ENCODE assay signal across 8 mouse cellular contexts in genomic region chr6:128845319-128845979, GRCm38 (mm10). TPM values are rescaled to one million over a fixed set of nuclear protein-coding genes. Genes with fewer than 3 reads are reported as not detected.
DNase-seq lines count a peak whose midpoint lies in the region; ATAC-seq and TF ChIP-seq lines count a peak whose summit lies in the region.

No protein-coding gene starts in this region.

- no peaks in the 10 kb centered on the region; the same call in 1 of the 2 replicates for H3K79me2 ChIP-seq in MEL (ENCODE audit: control insufficient read depth, insufficient read depth, low read length, poor library complexity)

- peaks cover 0 to 15% of the 10 kb centered on the region in 2 experiments; a peak in 2 of 4 replicates for H3K36me3 ChIP-seq in MEL (ENCODE audit: control insufficient read depth in 1 of 2, insufficient read depth in 2 of 2, low read length in 2 of 2)
- H3K36me3 ChIP-seq in forebrain, embryonic 14.5 days (ENCODE audit: control insufficient read depth, insufficient read depth, low read length): no peaks in the 10 kb centered on the region
- no peaks in the 10 kb centered on the region for H3K36me3 ChIP-seq in lung, postnatal 0 days (ENCODE audit: insufficient read depth, low read length)

- peak overlapping the region; percentile 56 for H3K9ac ChIP-seq in MEL (ENCODE audit: control insufficient read depth, low read depth, low read length, poor library complexity, severe bottlenecking)
- H3K9ac ChIP-seq in forebrain, embryonic 14.5 days (ENCODE audit: low read length): no peak overlapping the region
- H3K9ac ChIP-seq in lung, postnatal 0 days (replicated peaks; ENCODE audit: low read depth): no peak overlapping the region

- peaks cover 4 to 20% of the 10 kb centered on the region in 2 experiments; a peak in 3 of 4 replicates for H3K4me1 ChIP-seq in MEL (ENCODE audit: control insufficient read depth in 1 of 2, insufficient read depth in 2 of 2, low read length in 2 of 2)
- H3K4me1 ChIP-seq in forebrain, embryonic 14.5 days (ENCODE audit: control insufficient read depth, insufficient read depth, low read length): peaks cover 6% of the 10 kb centered on the region
- peaks cover 11% of the 10 kb centered on the region; the same call in 1 of the 2 replicates for H3K4me1 ChIP-seq in lung, postnatal 0 days (ENCODE audit: insufficient read depth, low read depth, low read length)

- TF ChIP-seq POLR2A in MEL (IDR thresholded peaks at IDR 0.05; ENCODE audit: control insufficient read depth in 1 of 2, insufficient read depth in 1 of 2, low read depth in 1 of 2, low read length in 2 of 2, poor library complexity in 1 of 2): peak in 1 of 2 experiments; percentile 47; a peak in 1 of 4 replicates

- H3K4me3 ChIP-seq in MEL (ENCODE audit: control insufficient read depth in 1 of 2, insufficient read depth in 1 of 2, low read depth in 2 of 2, low read length in 2 of 2): peak overlapping the region; percentile 51 to 83
- no peak overlapping the region for H3K4me3 ChIP-seq in forebrain, embryonic 14.5 days (ENCODE audit: low read depth, low read length)
- no peak overlapping the region for H3K4me3 ChIP-seq in lung, postnatal 0 days (ENCODE audit: low read depth, low read length)

- no peaks in the 10 kb centered on the region for H3K27me3 ChIP-seq in MEL (ENCODE audit: control insufficient read depth in 1 of 2, insufficient read depth in 2 of 2, low read length in 2 of 2)
- no peaks in the 10 kb centered on the region for H3K27me3 ChIP-seq in forebrain, embryonic 14.5 days (replicated peaks; ENCODE audit: control insufficient read depth, insufficient read depth, low read length)
- no peaks in the 10 kb centered on the region for H3K27me3 ChIP-seq in lung, postnatal 0 days (replicated peaks; ENCODE audit: insufficient read depth, low read length)

- H3K27ac ChIP-seq in MEL (ENCODE audit: control insufficient read depth, low read depth, low read length): peak overlapping the region; percentile 80
- H3K27ac ChIP-seq in forebrain, embryonic 14.5 days (ENCODE audit: low read depth, low read length): no peak overlapping the region
- H3K27ac ChIP-seq in lung, postnatal 0 days (ENCODE audit: low read length): peak overlapping the region; percentile 43

- peak; percentile 46 to 80; a peak in 3 of 4 replicates for TF ChIP-seq EP300 in MEL (IDR thresholded peaks at IDR 0.05; ENCODE audit: low read depth in 1 of 2, low read length in 2 of 2)
- no peak for TF ChIP-seq EP300 in lung, postnatal 0 days (IDR thresholded peaks at IDR 0.05)

- H3K9me3 ChIP-seq in MEL (replicated peaks; ENCODE audit: insufficient read depth, low read length): no peaks in the 10 kb centered on the region
- H3K9me3 ChIP-seq in forebrain, embryonic 14.5 days (replicated peaks; ENCODE audit: control insufficient read depth, low read length): no peaks in the 10 kb centered on the region
- H3K9me3 ChIP-seq in lung, postnatal 0 days (ENCODE audit: low read length): no peaks in the 10 kb centered on the region

- 23% methylated on average over 7 of the region's 7 CpGs for WGBS in forebrain, embryonic 14.5 days
- 44% methylated on average over 7 of the region's 7 CpGs for WGBS in lung, postnatal 0 days

- ATAC-seq in forebrain, embryonic 14.5 days: no peak
- ATAC-seq in lung, postnatal 0 days: peak; percentile 18

- peak; percentile 94 for DNase-seq in MEL (ENCODE audit: low read depth, low spot score)
- peak; percentile 63 for DNase-seq in c-Kit-negative CD71-positive TER-119-positive erythroid progenitor cells, embryonic 14.5 days (ENCODE audit: low read depth, low spot score)
- DNase-seq in forebrain, embryonic 14.5 days (ENCODE audit: low spot score): peak; percentile 88
- peak; percentile 96 for DNase-seq in heart, postnatal 4 days
- DNase-seq in layer of hippocampus, adult 9-11 months: peak; percentile 90
- DNase-seq in lung, postnatal 0 days (ENCODE audit: low spot score): peak; percentile 92
- DNase-seq in ovary, postnatal 36 days (ENCODE audit: low spot score): peak; percentile 81
- peak; percentile 84 to 86 for DNase-seq in thymus, postnatal 36 days

- H3K4me2 ChIP-seq in forebrain, embryonic 14.5 days (ENCODE audit: low read length): no peak overlapping the region
- H3K4me2 ChIP-seq in lung, postnatal 0 days (replicated peaks; ENCODE audit: low read depth, low read length): no peak overlapping the region

- TF ChIP-seq CTCF in MEL (IDR thresholded peaks at IDR 0.05 in 2 of 3, conservative IDR thresholded peaks at IDR 0.05 in 1 of 3; ENCODE audit: control insufficient read depth in 1 of 3, insufficient read depth in 1 of 3, low read depth in 2 of 3, low read length in 3 of 3, poor library complexity in 1 of 3, severe bottlenecking in 1 of 3): peak; percentile 94 to 100 (median 95)
- peak; percentile 100 for TF ChIP-seq CTCF in lung, postnatal 0 days (IDR thresholded peaks at IDR 0.05)

- TF ChIP-seq RAD21 in MEL (IDR thresholded peaks at IDR 0.05; ENCODE audit: low read depth, low read length): peak; percentile 26

TF ChIP-seq in MEL, 35 proteins besides CTCF, POLR2A, EP300 and RAD21 (continues in another document):
- TF ChIP-seq CHD1 (IDR thresholded peaks at IDR 0.05; ENCODE audit: low read depth, low read length): 0 out of 2 replicates have a peak, but pooled peaks have one; percentile 59
- TF ChIP-seq HCFC1 (IDR thresholded peaks at IDR 0.05; ENCODE audit: low read depth, low read length): 0 out of 2 replicates have a peak, but pooled peaks have one; percentile 48
- TF ChIP-seq MEF2A (IDR thresholded peaks at IDR 0.05; ENCODE audit: extremely low read depth, insufficient replicate concordance, low read depth, low read length, poor library complexity, severe bottlenecking): no peak
- TF ChIP-seq BHLHE40 (IDR thresholded peaks at IDR 0.05; ENCODE audit: borderline replicate concordance, low read depth, low read length): 0 out of 2 replicates have a peak, but pooled peaks have one; percentile 45
- TF ChIP-seq ZKSCAN1 (IDR thresholded peaks at IDR 0.05; ENCODE audit: low read depth, low read length): no peak
- TF ChIP-seq TCF12 (IDR thresholded peaks at IDR 0.05; ENCODE audit: low read depth, low read length): peak; percentile 73
- TF ChIP-seq SIN3A (IDR thresholded peaks at IDR 0.05; ENCODE audit: low read length): peak; percentile 82
- no peak for TF ChIP-seq USF2 (IDR thresholded peaks at IDR 0.05; ENCODE audit: borderline replicate concordance in 1 of 2, insufficient read depth in 1 of 2, low read depth in 1 of 2, low read length in 2 of 2)
- TF ChIP-seq TAL1 (IDR thresholded peaks at IDR 0.05; ENCODE audit: low read length): peak; percentile 79
- no peak for TF ChIP-seq JUND (IDR thresholded peaks at IDR 0.05; ENCODE audit: low read depth, low read length)
- peak; percentile 59; the same call in 1 of the 2 replicates for TF ChIP-seq MAX (IDR thresholded peaks at IDR 0.05; ENCODE audit: low read length)
- TF ChIP-seq E2F4 (IDR thresholded peaks at IDR 0.05; ENCODE audit: borderline replicate concordance, low read depth, low read length): no peak
- peak; percentile 43; the same call in 1 of the 2 replicates for TF ChIP-seq ZMIZ1 (IDR thresholded peaks at IDR 0.05; ENCODE audit: low read depth, low read length)
- no peak for TF ChIP-seq ZNF384 (IDR thresholded peaks at IDR 0.05; ENCODE audit: low read depth, low read length)
- 0 out of 2 replicates have a peak, but pooled peaks have one; percentile 32 for TF ChIP-seq GABPA (IDR thresholded peaks at IDR 0.05; ENCODE audit: low read depth, low read length)
- TF ChIP-seq ZC3H11A (IDR thresholded peaks at IDR 0.05; ENCODE audit: low read depth, low read length): peak; percentile 43; the same call in 1 of the 2 replicates
- peak; percentile 77 for TF ChIP-seq MXI1 (IDR thresholded peaks at IDR 0.05; ENCODE audit: low read depth, low read length)
- peak; percentile 60 for TF ChIP-seq ELF1 (IDR thresholded peaks at IDR 0.05; ENCODE audit: low read depth, low read length)
- TF ChIP-seq RCOR1 (IDR thresholded peaks at IDR 0.05; ENCODE audit: low read depth, low read length): peak; percentile 28

RNA-seq across cellular contexts. Expression of gene Klrb1b, which starts 19.3 kb away (rescaled TPM):
- total RNA-seq in MEL (2012; rRNA removed): not detected in 2 replicates
- polyA plus RNA-seq in MEL (2012; ENCODE audit: insufficient read depth in 1 of 2, insufficient read length in 2 of 2, low read depth in 1 of 2, low replicate concordance in 2 of 2, missing spikeins in 1 of 2): not detected
- polyA plus RNA-seq in forebrain, embryonic 14.5 days (2014; fragmentation: Nextera tagmentation; extraction: Ambion mirVana): not detected in 2 replicates
- not detected for total RNA-seq in heart, postnatal 4 days (2021)
- 0.26 and 0.35 TPM in 2 replicates for polyA plus RNA-seq in lung, postnatal 0 days (2015; fragmentation: Nextera tagmentation; extraction: Ambion mirVana)

RNA-seq across cellular contexts. Expression of gene Gm44511, which starts 19.3 kb away (rescaled TPM):
- not detected in 2 replicates for total RNA-seq in MEL (2012; rRNA removed)
- polyA plus RNA-seq in MEL (2012; ENCODE audit: insufficient read depth in 1 of 2, insufficient read length in 2 of 2, low read depth in 1 of 2, low replicate concordance in 2 of 2, missing spikeins in 1 of 2): not detected
- not detected in 2 replicates for polyA plus RNA-seq in forebrain, embryonic 14.5 days (2014; fragmentation: Nextera tagmentation; extraction: Ambion mirVana)
- not detected for total RNA-seq in heart, postnatal 4 days (2021)
- polyA plus RNA-seq in lung, postnatal 0 days (2015; fragmentation: Nextera tagmentation; extraction: Ambion mirVana): 0.26 TPM in 1 of 2 replicates, not detected in the other

RNA-seq across cellular contexts. Expression of gene Clec2i, which starts 41.9 kb away (rescaled TPM):
- total RNA-seq in MEL (2012; rRNA removed): not detected in 2 replicates
- polyA plus RNA-seq in MEL (2012; ENCODE audit: insufficient read depth in 1 of 2, insufficient read length in 2 of 2, low read depth in 1 of 2, low replicate concordance in 2 of 2, missing spikeins in 1 of 2): not detected
- polyA plus RNA-seq in forebrain, embryonic 14.5 days (2014; fragmentation: Nextera tagmentation; extraction: Ambion mirVana): not detected in 2 replicates
- not detected for total RNA-seq in heart, postnatal 4 days (2021)
- polyA plus RNA-seq in lung, postnatal 0 days (2015; fragmentation: Nextera tagmentation; extraction: Ambion mirVana): 0.11 and 0.14 TPM in 2 replicates

RNA-seq across cellular contexts. Expression of gene BC035044, which starts 45.5 kb away (rescaled TPM):
- total RNA-seq in MEL (2012; rRNA removed): not detected in 2 replicates
- polyA plus RNA-seq in MEL (2012; ENCODE audit: insufficient read depth in 1 of 2, insufficient read length in 2 of 2, low read depth in 1 of 2, low replicate concordance in 2 of 2, missing spikeins in 1 of 2): not detected
- polyA plus RNA-seq in forebrain, embryonic 14.5 days (2014; fragmentation: Nextera tagmentation; extraction: Ambion mirVana): 0.52 and 0.65 TPM in 2 replicates
- under 1 TPM in 1 of 2 experiments, not detected in 1; 0.21 TPM for total RNA-seq in heart, postnatal 4 days (2021)
- 0.58 and 1.2 TPM in 2 replicates for polyA plus RNA-seq in lung, postnatal 0 days (2015; fragmentation: Nextera tagmentation; extraction: Ambion mirVana)

RNA-seq across cellular contexts. Expression of gene Klrb1c, which starts 56.4 kb away (rescaled TPM):
- total RNA-seq in MEL (2012; rRNA removed): not detected in 2 replicates
- polyA plus RNA-seq in MEL (2012; ENCODE audit: insufficient read depth in 1 of 2, insufficient read length in 2 of 2, low read depth in 1 of 2, low replicate concordance in 2 of 2, missing spikeins in 1 of 2): not detected
- polyA plus RNA-seq in forebrain, embryonic 14.5 days (2014; fragmentation: Nextera tagmentation; extraction: Ambion mirVana): not detected in 2 replicates
- not detected for total RNA-seq in heart, postnatal 4 days (2021)
- polyA plus RNA-seq in lung, postnatal 0 days (2015; fragmentation: Nextera tagmentation; extraction: Ambion mirVana): 0.41 and 0.50 TPM in 2 replicates

Comparison
In these comparisons a context has a peak if more than half of its experiments do, and no peak if none do; other contexts are left out.
1. H3K4me3 ChIP-seq: peak in MEL (2 of 2); none in forebrain, embryonic 14.5 days (single experiment) and lung, postnatal 0 days (single experiment).
2. Peak in every context shown above with its lines, with median percentiles within 50 percentile points of each other: DNase-seq.